In the genomic region with DNA sequence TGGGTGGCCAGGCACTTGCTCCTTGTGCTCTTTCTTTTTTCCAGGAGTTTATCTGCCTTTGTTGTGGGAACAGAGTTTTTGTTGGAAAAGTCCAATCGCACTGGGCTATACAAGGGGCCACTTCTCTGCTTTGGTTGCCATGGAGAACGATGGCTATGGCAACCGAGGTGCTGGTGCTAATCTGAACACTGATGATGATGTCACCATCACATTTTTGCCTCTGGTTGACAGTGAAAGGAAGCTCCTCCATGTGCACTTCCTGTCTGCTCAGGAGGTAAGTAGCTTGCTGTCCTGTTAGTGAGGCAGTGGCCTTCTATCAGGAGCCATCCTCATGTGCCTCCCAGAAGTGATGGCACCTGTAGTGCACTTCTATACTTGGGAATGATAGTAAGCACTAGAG, we compare ENCODE assay signal across 21 mouse cellular contexts. TPM values are rescaled to one million over a fixed set of nuclear protein-coding genes. Genes with fewer than 3 reads are reported as not detected.
A peak's percentile ranks its signal among the peaks of the same experiment; 100 is the strongest.
DNase-seq lines count a peak whose midpoint lies in the region; ATAC-seq lines count a peak whose summit lies in the region.
"Had no signal": no experiment of that assay in that cellular context is flagged by ENCODE, and none has a peak within 500 bp of the region (broad histone marks: within the 10 kb centered on the region; RNA-seq: fewer than 3 reads in every experiment).

No protein-coding gene starts in this region.

- H3K36me3 ChIP-seq in heart, embryonic 11.5 days (ENCODE audit: control insufficient read depth, insufficient read depth, low read length) = peaks cover 20% of the 10 kb centered on the region
- H3K36me3 ChIP-seq in midbrain, embryonic 12.5 days = peaks cover 37% of the 10 kb centered on the region
- H3K36me3 ChIP-seq in midbrain, embryonic 15.5 days (replicated peaks) = peaks cover 11% of the 10 kb centered on the region; the same call in 1 of the 2 replicates
- peaks cover 72% of the 10 kb centered on the region for H3K36me3 ChIP-seq in liver, embryonic 12.5 days

- no peak overlapping the region for H3K9ac ChIP-seq in heart, embryonic 11.5 days (ENCODE audit: low read depth, low read length)
- H3K9ac ChIP-seq in midbrain, embryonic 12.5 days (replicated peaks) = no peak overlapping the region
- H3K9ac ChIP-seq in midbrain, embryonic 15.5 days = no peak overlapping the region
- H3K9ac ChIP-seq in liver, embryonic 12.5 days = no peak overlapping the region
- H3K9ac ChIP-seq: embryonic facial prominence, embryonic 15.5 days; forebrain, embryonic 15.5 days had no signal

- no peaks in the 10 kb centered on the region for H3K9me3 ChIP-seq in heart, embryonic 11.5 days (replicated peaks; ENCODE audit: control insufficient read depth, low read length)
- H3K9me3 ChIP-seq in midbrain, embryonic 12.5 days = no peaks in the 10 kb centered on the region
- H3K9me3 ChIP-seq in midbrain, embryonic 15.5 days = no peaks in the 10 kb centered on the region
- H3K9me3 ChIP-seq in liver, embryonic 12.5 days (replicated peaks) = no peaks in the 10 kb centered on the region
- H3K9me3 ChIP-seq: embryonic facial prominence, embryonic 15.5 days; forebrain, embryonic 15.5 days had no signal

- WGBS in heart, embryonic 11.5 days (ENCODE audit: insufficient replicate concordance) = 59% methylated on average over 3 of the region's 3 CpGs
- WGBS in midbrain, embryonic 12.5 days = 41% methylated on average over 3 of the region's 3 CpGs
- WGBS in midbrain, embryonic 15.5 days = 30% methylated on average over 3 of the region's 3 CpGs
- WGBS in liver, embryonic 12.5 days (ENCODE audit: insufficient replicate concordance) = 62% methylated on average over 3 of the region's 3 CpGs

- H3K4me2 ChIP-seq in heart, embryonic 11.5 days = no peak overlapping the region
- H3K4me2 ChIP-seq in midbrain, embryonic 12.5 days (replicated peaks) = no peak overlapping the region
- no peak overlapping the region for H3K4me2 ChIP-seq in midbrain, embryonic 15.5 days
- no peak overlapping the region for H3K4me2 ChIP-seq in liver, embryonic 12.5 days
- H3K4me2 ChIP-seq: embryonic facial prominence, embryonic 15.5 days; forebrain, embryonic 15.5 days had no signal

- no peaks in the 10 kb centered on the region for H3K27me3 ChIP-seq in heart, embryonic 11.5 days (ENCODE audit: control insufficient read depth, insufficient read depth, low read length)
- no peaks in the 10 kb centered on the region for H3K27me3 ChIP-seq in midbrain, embryonic 12.5 days
- H3K27me3 ChIP-seq in midbrain, embryonic 15.5 days (replicated peaks) = no peaks in the 10 kb centered on the region
- no peaks in the 10 kb centered on the region for H3K27me3 ChIP-seq in liver, embryonic 12.5 days (replicated peaks)
- H3K27me3 ChIP-seq: embryonic facial prominence, embryonic 15.5 days; forebrain, embryonic 15.5 days had no signal

- H3K4me3 ChIP-seq in heart, embryonic 11.5 days (ENCODE audit: low read depth, low read length) = no peak overlapping the region
- H3K4me3 ChIP-seq in midbrain, embryonic 12.5 days = no peak overlapping the region
- H3K4me3 ChIP-seq in midbrain, embryonic 15.5 days = no peak overlapping the region
- no peak overlapping the region for H3K4me3 ChIP-seq in liver, embryonic 12.5 days
- H3K4me3 ChIP-seq: embryonic facial prominence, embryonic 15.5 days; forebrain, embryonic 15.5 days; gastrocnemius, adult 2 months; heart, adult 2 months had no signal

- H3K27ac ChIP-seq in heart, embryonic 11.5 days (ENCODE audit: low read depth, low read length) = peak overlapping the region; percentile 10; the same call in 1 of the 2 replicates
- H3K27ac ChIP-seq in midbrain, embryonic 12.5 days (replicated peaks) = no peak overlapping the region
- H3K27ac ChIP-seq in midbrain, embryonic 15.5 days = no peak overlapping the region
- H3K27ac ChIP-seq in liver, embryonic 12.5 days = no peak overlapping the region
- H3K27ac ChIP-seq: embryonic facial prominence, embryonic 15.5 days; forebrain, embryonic 15.5 days; gastrocnemius, adult 2 months; heart, adult 2 months had no signal

- DNase-seq in heart, postnatal 4 days = no peak
- peak; percentile 26 for DNase-seq in embryo, embryonic 11 days
- no peak for DNase-seq in cerebellum, postnatal 4 days (ENCODE audit: low spot score in 2 of 2)
- DNase-seq: adrenal gland, adult 2 months; cerebellum, adult 11 months; cerebellum, postnatal 14 days; gastrocnemius, adult 2 months; heart, adult 2 months; kidney, adult 9 months; kidney, postnatal 36 days; liver; lung, adult 18-20 months; midbrain, embryonic 14.5 days; spleen, adult 18-20 months; thymus, adult 18-20 months had no signal

- H3K4me1 ChIP-seq in heart, embryonic 11.5 days (ENCODE audit: control insufficient read depth, insufficient read depth, low read length) = no peaks in the 10 kb centered on the region; the same call in 1 of the 2 replicates
- peaks cover 5% of the 10 kb centered on the region; the same call in 1 of the 2 replicates for H3K4me1 ChIP-seq in midbrain, embryonic 12.5 days
- H3K4me1 ChIP-seq in midbrain, embryonic 15.5 days = no peaks in the 10 kb centered on the region
- no peaks in the 10 kb centered on the region for H3K4me1 ChIP-seq in liver, embryonic 12.5 days
- H3K4me1 ChIP-seq: embryonic facial prominence, embryonic 15.5 days; forebrain, embryonic 15.5 days had no signal

- ATAC-seq in heart, embryonic 11.5 days (replicated peaks; ENCODE audit: insufficient number of reproducible peaks, low FRiP score, low TSS enrichment) = no peak
- ATAC-seq in midbrain, embryonic 12.5 days (ENCODE audit: low FRiP score, low read depth) = 0 out of 2 replicates have a peak, but pooled peaks have one; percentile 19
- ATAC-seq in midbrain, embryonic 15.5 days (replicated peaks) = no peak
- no peak for ATAC-seq in liver, embryonic 12.5 days
- ATAC-seq: forebrain, embryonic 15.5 days had no signal

RNA-seq across cellular contexts. Expression of a gene that starts 51.7 kb away (rescaled TPM):
- 9.7 and 10.6 TPM in 2 replicates for polyA plus RNA-seq in heart, embryonic 11.5 days (2014; fragmentation: Nextera tagmentation; extraction: Ambion mirVana)
- total RNA-seq in heart, postnatal 4 days (2021) = 10 to 100 TPM; 35.0 to 36.1 TPM
- 17.6 and 19.8 TPM in 2 replicates for polyA plus RNA-seq in midbrain, embryonic 12.5 days (2016; fragmentation: Nextera tagmentation; extraction: Ambion mirVana)
- 24.3 and 24.9 TPM in 2 replicates for polyA plus RNA-seq in midbrain, embryonic 15.5 days (2015; fragmentation: Nextera tagmentation; extraction: Ambion mirVana)
- polyA plus RNA-seq in liver, embryonic 12.5 days (2016; fragmentation: Nextera tagmentation; extraction: Ambion mirVana) = 9.0 and 9.2 TPM in 2 replicates
